Mouse (Mus musculus): ENCODE results near the gene Prss50.
"Not testable (repeated sequence)": the region's sequence is repeated elsewhere in the genome, so short reads cannot be mapped to it uniquely, and the experiment has no call there.

Gene Prss50

GRCm38 (mm10) chr9:110857781-110858472, at the start of gene Prss50:
Prss50 (plus strand) TSS chr9:110857967.
- no peak for DNase-seq (ENCODE audit: low spot score)

- no peak for DNase-seq (ENCODE audit: low spot score)
These were observed 47.7 kb upstream of the Prss50 start for GRCm38 (mm10) chr9:110810051-110810450.

GRCm38 (mm10) chr9:110813789-110814188, 44.0 kb upstream of the Prss50 start, which contains the start of gene Prss44:
Prss44 (plus strand) TSS chr9:110813994.
- DNase-seq (ENCODE audit: low spot score), result no peak

GRCm38 (mm10) chr9:110820546-110820945, 37.2 kb upstream of the Prss50 start:
- DNase-seq (ENCODE audit: low spot score), result not testable (repeated sequence)

- DNase-seq (ENCODE audit: low spot score), result no peak
These were observed 36.3 kb upstream of the Prss50 start for GRCm38 (mm10) chr9:110821436-110821835.

GRCm38 (mm10) chr9:110825426-110825825, 32.3 kb upstream of the Prss50 start:
- DNase-seq (ENCODE audit: low spot score), result no peak

GRCm38 (mm10) chr9:110825832-110826231, 31.9 kb upstream of the Prss50 start:
- DNase-seq (ENCODE audit: low spot score), result no peak

- DNase-seq (ENCODE audit: low spot score), result no peak
These were observed 31.4 kb upstream of the Prss50 start, which contains the start of gene Prss43 for GRCm38 (mm10) chr9:110826390-110826789. Prss43 (plus strand) TSS chr9:110826690.

GRCm38 (mm10) chr9:110833021-110833420, 24.7 kb upstream of the Prss50 start:
- DNase-seq (ENCODE audit: low spot score), result no peak

- DNase-seq (ENCODE audit: low spot score), result no peak
These were observed 23.4 kb upstream of the Prss50 start, which contains the start of gene Prss45 for GRCm38 (mm10) chr9:110834411-110834810. Prss45 (plus strand) TSS chr9:110834588.

- no peak for DNase-seq (ENCODE audit: low spot score)
These were observed 22.8 kb upstream of the Prss50 start for GRCm38 (mm10) chr9:110834961-110835360.

GRCm38 (mm10) chr9:110836112-110836511, 21.7 kb upstream of the Prss50 start:
- no peak for DNase-seq (ENCODE audit: low spot score)

- DNase-seq (ENCODE audit: low spot score), result no peak
These were observed 16.9 kb upstream of the Prss50 start for GRCm38 (mm10) chr9:110840905-110841304.

- DNase-seq (ENCODE audit: low spot score), result no peak
These were observed 16.3 kb upstream of the Prss50 start for GRCm38 (mm10) chr9:110841438-110841837.

GRCm38 (mm10) chr9:110844206-110844605, 13.6 kb upstream of the Prss50 start, which contains the start of gene Prss46:
Prss46 (plus strand) TSS chr9:110844506.
- DNase-seq (ENCODE audit: low spot score), result no peak

- DNase-seq (ENCODE audit: low spot score), result no peak
These were observed 8.6 kb upstream of the Prss50 start for GRCm38 (mm10) chr9:110849162-110849561.

- no peak for DNase-seq (ENCODE audit: low spot score)
These were observed 1.9 kb upstream of the Prss50 start for GRCm38 (mm10) chr9:110855903-110856302.

GRCm38 (mm10) chr9:110856920-110857319, 847 bp upstream of the Prss50 start:
- DNase-seq (ENCODE audit: low spot score), result no peak

- DNase-seq (ENCODE audit: low spot score), result no peak
These were observed 756 bp downstream of the Prss50 start for GRCm38 (mm10) chr9:110858523-110858922.

GRCm38 (mm10) chr9:110858967-110859596, 1.3 kb downstream of the Prss50 start:
- no peak for DNase-seq (ENCODE audit: low spot score)

- peak; percentile 72 for DNase-seq (ENCODE audit: low spot score)
These were observed 13.3 kb downstream of the Prss50 start for GRCm38 (mm10) chr9:110871030-110871429.

GRCm38 (mm10) chr9:110873681-110874659, 16.2 kb downstream of the Prss50 start:
- peak; percentile 88 for DNase-seq (ENCODE audit: low spot score)

Data from MN1 (cell line).